Mouse (Mus musculus) embryonic stem cell, embryonic (primary cell): ENCODE measurements at regions not wholly inside any gene's neighbourhood (a gene's known extent, or its start where the extent isn't known, plus 50 kb on each side); places are given as distances from the start of the nearest gene placed in this dataset.

ENCODE experiments used
- CTCF ChIA-PET, 4 experiments: fragments of 300-600 bp in 2 of 4; fragments of 350-600 bp in 2 of 4; sonication (Branson Sonifier 250); formaldehyde crosslinking; loops; one replicate each; lab custom pipeline; 2022; ENCODE audit warnings: inconsistent platforms in 2 of 4; lab: Charles Lee
- POLR2A ChIA-PET, 4 experiments: fragments of 300-600 bp in 2 of 4; fragments of 350-600 bp in 2 of 4; sonication (Branson Sonifier 250); formaldehyde crosslinking; loops; one replicate each; lab custom pipeline; 2022; ENCODE audit warnings: antibody characterized with exemption in 4 of 4, inconsistent platforms in 1 of 4; lab: Charles Lee

- POLR2A ChIA-PET: interaction anchor here in 1 of 4 experiments (0.7 kb wide), 1 partner anchor 540 kb away, joined by 3 read pairs; no protein-coding TSS in a partner anchor
- CTCF ChIA-PET: no interaction called here
These were observed 491.7 kb upstream of the Marcks start for GRCm38 (mm10) chr10:37630403-37630802.

GRCm38 (mm10) chr10:37627900-37628299 lies 489.2 kb upstream of the Marcks start:
- CTCF ChIA-PET: no interaction called here
- POLR2A ChIA-PET: no interaction called here

- ChIA-PET CTCF (no interaction called here), POLR2A (interaction anchor here in 2 of 4 experiments (0.6 kb wide), 2 partner anchors 212 to 486 kb away, joined by 3 to 14 read pairs; no protein-coding TSS in a partner anchor)
These were observed 488.1 kb upstream of the Marcks start for GRCm38 (mm10) chr10:37626758-37627201.

GRCm38 (mm10) chr10:37625972-37626757 lies 487.4 kb upstream of the Marcks start:
- ChIA-PET CTCF (no interaction called here), POLR2A (interaction anchor here in 2 of 4 experiments (0.6 kb wide), 2 partner anchors 211 to 485 kb away, joined by 3 to 14 read pairs; no protein-coding TSS in a partner anchor)

- CTCF ChIA-PET: interaction anchor here in 1 of 4 experiments (0.5 kb wide), 1 partner anchor 14 kb away, joined by 4 read pairs; no protein-coding TSS in a partner anchor
- POLR2A ChIA-PET: no interaction called here
These were observed 484.3 kb upstream of the Marcks start for GRCm38 (mm10) chr10:37623041-37623440.

- POLR2A ChIA-PET: no interaction called here
- CTCF ChIA-PET: no interaction called here
These were observed 479.9 kb upstream of the Marcks start for GRCm38 (mm10) chr10:37618606-37619005.

GRCm38 (mm10) chr10:37617708-37618300 lies 479.1 kb upstream of the Marcks start:
- CTCF ChIA-PET: no interaction called here
- POLR2A ChIA-PET: interaction anchor here in 1 of 4 experiments (0.7 kb wide), 1 partner anchor 525 kb away, joined by 3 read pairs; no protein-coding TSS in a partner anchor

- ChIA-PET CTCF (no interaction called here), POLR2A (no interaction called here)
These were observed 477.4 kb upstream of the Marcks start for GRCm38 (mm10) chr10:37615926-37616691.

- CTCF ChIA-PET: no interaction called here
- POLR2A ChIA-PET: no interaction called here
These were observed 475.2 kb upstream of the Marcks start for GRCm38 (mm10) chr10:37613936-37614335.

- ChIA-PET CTCF (interaction anchor here in 1 of 4 experiments (0.6 kb wide), 1 partner anchor 125 kb away, joined by 6 read pairs; no protein-coding TSS in a partner anchor), POLR2A (no interaction called here)
These were observed 464.8 kb upstream of the Marcks start for GRCm38 (mm10) chr10:37603529-37603928.

GRCm38 (mm10) chr10:37602936-37603335 lies 464.2 kb upstream of the Marcks start:
- ChIA-PET POLR2A (no interaction called here), CTCF (interaction anchor here in 1 of 4 experiments (0.6 kb wide), 1 partner anchor 125 kb away, joined by 6 read pairs; no protein-coding TSS in a partner anchor)

GRCm38 (mm10) chr10:37589889-37590288 lies 451.2 kb upstream of the Marcks start:
- ChIA-PET CTCF (no interaction called here), POLR2A (no interaction called here)

GRCm38 (mm10) chr10:37589009-37589408 lies 450.3 kb upstream of the Marcks start:
- POLR2A ChIA-PET: no interaction called here

GRCm38 (mm10) chr10:37571171-37571570 lies 432.5 kb upstream of the Marcks start:
- ChIA-PET POLR2A (no interaction called here), CTCF (no interaction called here)

More at GRCm38 (mm10) chr10:37589009-37589408, 450.3 kb upstream of the Marcks start:
- CTCF ChIA-PET: no interaction called here

GRCm38 (mm10) chr10:37561705-37562104 lies 423.0 kb upstream of the Marcks start:
- CTCF ChIA-PET: interaction anchor here in 1 of 4 experiments (0.6 kb wide), 1 partner anchor 727 kb away, joined by 3 read pairs; no protein-coding TSS in a partner anchor
- POLR2A ChIA-PET: no interaction called here

GRCm38 (mm10) chr10:37549446-37549845 lies 410.7 kb upstream of the Marcks start:
- POLR2A ChIA-PET: no interaction called here

GRCm38 (mm10) chr10:37540703-37541102 lies 402.0 kb upstream of the Marcks start:
- ChIA-PET CTCF (no interaction called here), POLR2A (no interaction called here)

More at GRCm38 (mm10) chr10:37549446-37549845, 410.7 kb upstream of the Marcks start:
- CTCF ChIA-PET: no interaction called here

- ChIA-PET CTCF (no interaction called here), POLR2A (no interaction called here)
These were observed 367.4 kb upstream of the Marcks start for GRCm38 (mm10) chr10:37505966-37506615.

GRCm38 (mm10) chr10:37504468-37504867 lies 365.7 kb upstream of the Marcks start:
- POLR2A ChIA-PET: no interaction called here
- CTCF ChIA-PET: no interaction called here
